Mouse (Mus musculus) limb, embryonic 13.5 days (tissue): Measurements from ENCODE around the gene Ambp. TPM values are rescaled to one million over a fixed set of nuclear protein-coding genes. Genes with fewer than 3 reads are reported as not detected.

ENCODE experiments used
- ATAC-seq: fragments of 200-750 bp; cut with Nextera tagmentation; 2 replicates; pipeline ENCODE4 v1.8.0; 2017; ENCODE audit warnings: low read depth, moderate number of reproducible peaks, moderate TSS enrichment; ENCODE audit not compliant: low FRiP score
- H3K27ac ChIP-seq: fragments of 300-500 bp; sonication (generic); 2 replicates; pipeline ENCODE4 v1.5.1; 2015; ENCODE audit warnings: inconsistent platforms, mild to moderate bottlenecking, moderate library complexity
- H3K27me3 ChIP-seq: fragments of 300-500 bp; sonication (generic); 2 replicates; pipeline ENCODE4 v1.6.1; 2015; ENCODE audit warnings: mild to moderate bottlenecking, inconsistent platforms
- H3K36me3 ChIP-seq: fragments of 300-500 bp; sonication (generic); 2 replicates; pipeline ENCODE4 v1.6.1; 2015; ENCODE audit warnings: inconsistent platforms, mild to moderate bottlenecking, moderate library complexity
- H3K4me1 ChIP-seq: fragments of 300-500 bp; sonication (generic); 2 replicates; pipeline ENCODE4 v1.6.1; 2015; ENCODE audit warnings: inconsistent platforms
- H3K4me2 ChIP-seq: fragments of 300-500 bp; sonication (generic); replicated peaks from 2 replicates; pipeline ENCODE4 v1.6.1; 2015; ENCODE audit warnings: inconsistent platforms, mild to moderate bottlenecking, moderate library complexity
- H3K4me3 ChIP-seq: fragments of 300-500 bp; sonication (generic); 2 replicates; pipeline ENCODE4 v1.5.1; 2015; ENCODE audit warnings: moderate library complexity, mild to moderate bottlenecking, inconsistent platforms
- H3K9ac ChIP-seq: fragments of 300-500 bp; sonication (generic); 2 replicates; pipeline ENCODE4 v1.6.1; 2015; ENCODE audit warnings: mild to moderate bottlenecking, inconsistent platforms
- H3K9me3 ChIP-seq: fragments of 300-500 bp; sonication (generic); 2 replicates; pipeline ENCODE4 v1.6.1; 2016; ENCODE audit warnings: inconsistent platforms
- WGBS: fragments of 180-500 bp; shearing (Covaris S2); methylation state at CpG from one replicate; pipeline ENCODE4 v1.1.7; 2015; 5-methylcytosine and 5-hydroxymethylcytosine counted together
- polyA plus RNA-seq: library from polyadenylated mRNA; unstranded; fragments of >200 nt; fragmentation: Nextera tagmentation; extraction: Ambion mirVana; gene quantifications from 2 replicates; pipeline ENCODE4 v1.2.1, GENCODE M21; 2015

Ambp gene
- polyA plus RNA-seq, 1 experiment from 2014 or later = 0.56 TPM

DNA sequence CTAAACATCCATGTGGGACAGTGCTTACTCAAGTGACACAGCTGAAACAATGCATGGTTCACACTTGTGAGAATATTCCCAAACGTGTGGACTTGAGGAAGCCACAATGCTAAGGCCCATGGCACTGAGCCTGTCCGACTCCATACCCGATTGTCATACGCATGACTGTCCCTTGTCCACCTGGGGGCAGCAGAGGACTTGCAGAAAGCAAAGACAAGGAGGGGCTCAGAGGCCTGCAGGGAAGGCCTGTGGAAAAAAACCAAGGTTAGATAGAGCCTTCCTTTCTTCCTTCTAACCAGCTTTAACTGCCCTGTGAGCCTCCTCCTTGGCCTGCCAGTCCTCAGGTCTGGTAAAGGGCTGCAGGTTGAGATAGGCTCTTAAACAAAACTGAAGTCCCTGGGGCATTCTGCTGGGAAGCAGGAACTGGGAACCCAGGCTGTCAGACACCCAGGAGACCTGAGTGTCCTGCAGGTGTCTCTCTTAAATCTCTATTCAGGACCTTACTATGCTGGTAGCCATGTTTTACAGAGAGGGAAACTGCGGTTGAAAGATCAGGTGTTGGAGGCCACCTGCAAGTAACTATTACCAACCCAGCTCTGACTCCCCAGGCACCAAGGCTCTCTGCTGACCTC lies 4.5 kb upstream of the Ambp start:
- H3K4me1 ChIP-seq = peaks cover 7% of the 10 kb centered on the region
- H3K9me3 ChIP-seq = no peaks in the 10 kb centered on the region
- no peak overlapping the region for H3K4me3 ChIP-seq
- H3K4me2 ChIP-seq = no peak overlapping the region
- peak; percentile 86 for ATAC-seq
- 15% methylated on average over 5 of the region's 5 CpGs for WGBS
- H3K36me3 ChIP-seq = no peaks in the 10 kb centered on the region
- H3K27ac ChIP-seq = no peak overlapping the region
- peak overlapping the region; percentile 14; the same call in 1 of the 2 replicates for H3K9ac ChIP-seq
- H3K27me3 ChIP-seq = no peaks in the 10 kb centered on the region

DNA sequence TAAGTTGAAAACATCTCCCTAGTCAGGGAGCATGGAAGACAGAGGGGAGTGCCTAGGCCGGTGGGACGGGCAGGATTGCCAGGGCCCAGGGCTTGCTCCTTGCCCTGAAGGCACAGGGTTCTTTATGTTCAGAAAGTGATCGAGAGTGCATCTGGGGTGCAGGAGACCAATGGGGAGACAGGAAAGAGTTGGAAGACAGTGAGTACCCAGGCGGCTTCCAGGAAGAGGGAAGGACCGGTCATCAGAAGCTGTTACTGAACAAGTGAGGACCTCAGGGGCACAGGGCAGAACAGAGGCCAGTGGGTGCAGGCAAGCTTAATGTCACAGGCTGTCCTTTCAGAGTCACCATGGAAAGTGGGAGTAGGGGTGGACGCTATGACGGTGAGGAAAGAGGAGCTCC lies 3.6 kb upstream of the Ambp start:
- Histone ChIP-seq H3K4me1 (peaks cover 7% of the 10 kb centered on the region), H3K27me3 (no peaks in the 10 kb centered on the region), H3K9me3 (no peaks in the 10 kb centered on the region), H3K36me3 (no peaks in the 10 kb centered on the region), H3K4me2 (no peak overlapping the region), H3K4me3 (no peak overlapping the region), H3K27ac (no peak overlapping the region), H3K9ac (no peak overlapping the region)
- ATAC-seq = no peak
- WGBS = 88% methylated on average over 7 of the region's 7 CpGs

DNA sequence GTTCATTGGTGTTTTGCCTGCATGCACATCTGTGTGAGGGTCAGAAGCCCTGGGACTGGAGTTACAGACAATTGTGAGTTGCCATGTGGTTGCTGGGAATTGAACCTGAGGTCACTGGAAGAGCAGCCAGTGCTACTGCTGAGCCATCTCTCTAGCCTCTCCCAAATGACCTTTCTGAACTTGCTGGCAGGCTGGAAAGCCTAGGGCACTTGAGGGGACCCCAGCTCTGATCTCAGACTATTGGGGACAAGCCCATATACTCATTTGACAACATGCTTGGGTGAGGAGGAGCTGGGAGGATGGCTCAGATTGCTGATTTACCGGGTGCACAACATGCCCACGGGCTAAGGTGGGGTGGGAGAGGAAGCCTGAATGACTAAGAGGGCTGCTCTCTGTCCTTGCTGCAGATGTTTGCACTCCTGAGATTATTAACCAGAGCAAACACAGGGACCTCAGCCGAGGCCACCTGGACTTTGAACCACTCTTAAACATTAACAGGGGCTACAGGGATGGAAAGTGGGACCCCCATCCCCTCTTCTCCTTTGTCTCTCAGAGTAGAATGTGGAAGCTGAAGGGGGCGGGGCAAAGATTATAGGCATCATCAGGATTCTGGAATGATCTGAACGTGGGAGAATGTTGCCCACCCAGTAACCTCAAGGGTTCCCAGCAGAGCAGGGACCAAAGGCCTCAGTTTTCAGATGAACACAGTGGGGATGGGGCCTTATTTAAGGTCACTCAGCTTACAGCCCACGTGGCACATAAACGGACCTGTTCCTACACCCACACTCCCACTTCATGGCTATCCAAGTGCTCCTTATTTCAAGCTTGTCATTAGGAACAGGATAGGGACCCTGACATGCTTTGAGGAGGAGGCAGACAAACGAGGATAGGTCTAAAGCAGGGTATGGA lies 2.4 kb upstream of the Ambp start:
- no peak overlapping the region for H3K4me2 ChIP-seq
- H3K4me1 ChIP-seq = peaks cover 7% of the 10 kb centered on the region
- no peak overlapping the region for H3K27ac ChIP-seq
- ATAC-seq = no peak
- no peak overlapping the region for H3K4me3 ChIP-seq
- no peaks in the 10 kb centered on the region for H3K27me3 ChIP-seq
- 68% methylated on average over 8 of the region's 8 CpGs for WGBS
- H3K9ac ChIP-seq = no peak overlapping the region
- H3K9me3 ChIP-seq = no peaks in the 10 kb centered on the region
- H3K36me3 ChIP-seq = no peaks in the 10 kb centered on the region

DNA sequence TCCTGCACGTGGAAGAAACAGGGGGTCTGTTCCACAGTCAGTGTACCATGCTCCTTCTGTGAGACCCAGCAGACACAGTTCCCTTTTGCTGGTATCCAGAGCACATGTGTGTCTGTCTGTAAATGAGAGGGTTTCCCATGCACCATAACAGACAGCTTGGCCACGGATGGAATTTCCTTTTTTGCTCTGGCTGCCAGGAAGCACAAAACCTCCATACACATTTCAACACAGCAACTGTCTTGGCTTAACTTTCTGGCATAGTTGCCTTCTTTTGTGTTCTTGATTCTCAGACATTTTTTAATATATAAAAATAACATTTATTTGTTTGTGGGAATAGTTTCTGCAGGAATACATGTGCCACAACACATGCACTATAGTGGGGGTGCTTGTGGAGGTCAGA lies 997 bp upstream of the Ambp start:
- Histone ChIP-seq H3K4me1 (peaks cover 7% of the 10 kb centered on the region), H3K4me3 (no peak overlapping the region), H3K27me3 (no peaks in the 10 kb centered on the region), H3K9ac (no peak overlapping the region), H3K4me2 (no peak overlapping the region), H3K27ac (no peak overlapping the region), H3K36me3 (no peaks in the 10 kb centered on the region), H3K9me3 (no peaks in the 10 kb centered on the region)
- no peak for ATAC-seq
- 45% methylated on average over 2 of the region's 2 CpGs for WGBS

DNA sequence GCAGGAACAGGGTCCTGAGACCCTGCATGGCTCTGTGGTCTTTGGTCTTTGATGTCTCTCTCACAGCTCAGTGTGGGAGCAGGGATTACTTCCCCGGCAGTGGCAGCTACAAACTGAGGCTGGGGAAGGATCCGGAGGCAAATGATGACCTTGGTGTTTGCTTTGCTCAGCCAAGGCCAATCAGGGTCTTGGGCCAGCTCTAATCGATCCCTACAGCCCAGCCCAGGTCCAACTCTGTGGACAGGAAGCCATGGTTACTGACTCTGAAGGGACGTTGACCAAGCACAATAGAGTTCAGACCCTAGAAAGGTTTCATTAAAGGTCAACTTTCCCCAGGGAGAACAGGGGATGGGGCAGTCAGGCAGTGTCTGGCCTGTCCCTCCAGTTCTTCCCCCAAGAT lies 571 bp downstream of the Ambp start:
- WGBS = 58% methylated on average over 4 of the region's 4 CpGs
- Histone ChIP-seq H3K27me3 (no peaks in the 10 kb centered on the region), H3K4me3 (no peak overlapping the region), H3K9me3 (no peaks in the 10 kb centered on the region), H3K9ac (no peak overlapping the region), H3K4me1 (0 out of 2 replicates have a peak, but pooled peaks cover 2% of the 10 kb centered on the region), H3K27ac (no peak overlapping the region), H3K4me2 (no peak overlapping the region), H3K36me3 (no peaks in the 10 kb centered on the region)
- ATAC-seq = no peak

DNA sequence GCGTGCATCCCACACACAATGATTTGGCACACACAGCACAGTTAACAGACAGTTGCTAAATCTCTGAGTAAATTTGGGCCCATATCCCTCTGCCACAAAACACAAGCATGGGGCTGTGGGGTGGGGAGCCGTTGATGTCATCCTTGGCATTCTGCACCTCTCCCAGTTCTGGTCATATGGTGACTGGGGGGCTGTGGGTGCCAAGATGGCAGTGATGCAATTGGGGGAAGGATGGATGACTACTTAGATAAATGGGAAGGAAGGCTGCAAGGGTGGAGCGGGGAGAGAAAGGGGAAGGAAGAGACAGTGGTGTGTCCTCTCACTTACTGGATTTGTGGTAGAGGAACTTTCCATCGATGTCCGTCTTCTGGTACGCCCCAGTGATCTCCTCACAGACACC lies 3.5 kb downstream of the Ambp start:
- H3K4me1 ChIP-seq = 0 out of 2 replicates have a peak, but pooled peaks cover 2% of the 10 kb centered on the region
- H3K4me3 ChIP-seq = no peak overlapping the region
- H3K27me3 ChIP-seq = no peaks in the 10 kb centered on the region
- H3K36me3 ChIP-seq = no peaks in the 10 kb centered on the region
- H3K27ac ChIP-seq = no peak overlapping the region
- no peak overlapping the region for H3K9ac ChIP-seq
- no peak overlapping the region for H3K4me2 ChIP-seq
- peaks cover 4% of the 10 kb centered on the region for H3K9me3 ChIP-seq
- ATAC-seq = no peak
- 93% methylated on average over 6 of the region's 6 CpGs for WGBS

DNA sequence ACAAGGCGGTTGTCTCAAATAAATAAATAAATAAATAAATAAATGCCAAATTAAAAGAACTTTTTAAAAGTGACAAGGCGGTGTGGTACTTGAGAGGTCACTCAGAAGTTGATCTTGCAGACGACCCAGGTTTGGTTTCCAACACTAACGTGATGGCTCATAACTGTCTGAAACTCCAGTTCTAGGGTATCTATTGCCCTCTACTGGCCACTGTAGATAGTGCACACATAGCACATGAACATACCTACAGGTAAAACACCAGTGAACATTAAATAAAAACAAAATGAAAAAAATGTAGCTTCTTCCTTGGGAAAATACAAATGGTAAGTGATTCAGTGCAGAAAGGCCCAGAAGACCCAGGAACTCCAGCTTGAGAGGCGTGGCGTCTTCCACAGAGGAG lies 7.3 kb downstream of the Ambp start:
- H3K4me2 ChIP-seq = no peak overlapping the region
- ATAC-seq = no peak
- no peak overlapping the region for H3K4me3 ChIP-seq
- no peaks in the 10 kb centered on the region for H3K36me3 ChIP-seq
- H3K4me1 ChIP-seq = no peaks in the 10 kb centered on the region
- no peak overlapping the region for H3K9ac ChIP-seq
- WGBS = 93% methylated on average over 6 of the region's 6 CpGs
- H3K9me3 ChIP-seq = peaks cover 4% of the 10 kb centered on the region
- no peak overlapping the region for H3K27ac ChIP-seq
- no peaks in the 10 kb centered on the region for H3K27me3 ChIP-seq

DNA sequence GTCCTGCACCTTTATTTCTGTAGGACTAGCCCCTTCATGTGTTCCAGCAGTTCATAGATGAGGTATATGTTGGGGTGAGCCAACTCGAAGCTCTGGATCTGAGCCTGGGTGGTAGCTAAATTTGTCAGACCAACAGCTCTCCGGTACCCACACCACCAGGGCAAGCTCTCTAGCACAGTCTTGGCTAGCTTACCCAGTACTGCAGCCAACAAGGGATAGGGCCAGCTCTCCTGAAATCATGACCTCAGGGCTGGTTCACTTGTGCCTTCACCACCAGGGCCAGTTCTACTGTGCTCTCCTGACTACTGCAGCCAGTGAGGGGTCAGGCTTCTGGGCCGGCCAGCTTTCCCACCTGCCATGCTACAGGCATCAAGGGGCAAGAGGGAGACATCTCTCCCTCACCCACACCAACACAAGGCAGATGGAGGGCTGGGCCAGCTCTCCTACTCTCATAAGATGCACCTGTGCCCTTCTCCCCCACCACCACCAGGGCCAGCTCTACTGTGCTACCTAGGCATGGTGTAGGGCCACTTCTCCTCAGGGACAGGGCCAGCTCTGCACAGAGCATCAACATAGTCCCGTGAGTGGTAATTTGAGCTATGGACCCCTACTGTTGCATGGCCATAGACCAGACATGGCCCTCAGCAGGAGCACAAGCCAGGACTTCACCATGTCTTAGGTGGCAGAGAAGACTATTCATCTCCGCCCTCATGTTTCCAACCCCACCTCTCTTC lies 24.5 kb downstream of the Ambp start:
- WGBS = 83% methylated on average over 5 of the region's 5 CpGs
- H3K4me3 ChIP-seq = no peak overlapping the region
- no peak overlapping the region for H3K27ac ChIP-seq
- peaks cover 84% of the 10 kb centered on the region for H3K36me3 ChIP-seq
- ATAC-seq = no peak
- no peaks in the 10 kb centered on the region for H3K27me3 ChIP-seq
- H3K4me1 ChIP-seq = no peaks in the 10 kb centered on the region
- H3K9ac ChIP-seq = no peak overlapping the region
- H3K4me2 ChIP-seq = no peak overlapping the region
- no peaks in the 10 kb centered on the region for H3K9me3 ChIP-seq

DNA sequence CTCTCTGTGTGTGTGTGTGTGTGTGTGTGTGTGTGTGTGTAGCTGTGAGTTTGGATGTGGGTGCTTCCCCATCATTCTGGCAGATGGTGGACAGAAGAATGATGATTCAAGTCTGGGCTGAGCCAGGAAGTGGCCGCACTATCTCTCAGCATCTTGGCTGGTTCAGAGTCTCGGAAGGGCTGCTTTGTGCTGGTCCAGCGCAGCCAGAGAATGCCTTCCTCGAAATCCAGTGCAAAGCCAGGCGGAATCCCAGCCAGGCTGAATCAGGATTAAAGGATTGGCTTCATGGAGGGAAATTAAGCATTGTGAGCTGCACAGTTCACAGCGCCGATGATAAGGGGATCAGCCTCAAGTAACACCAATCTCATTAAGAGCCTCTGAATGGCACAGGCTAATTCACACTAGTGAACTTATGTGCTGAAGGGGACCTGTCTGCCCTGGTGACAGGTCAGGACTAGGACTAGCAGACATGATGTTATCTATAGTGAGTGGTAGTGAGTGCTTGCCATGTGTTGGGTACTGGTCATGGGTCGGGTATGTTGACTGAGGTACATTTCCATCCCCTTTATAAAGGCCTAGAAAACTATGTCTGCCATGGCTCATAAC lies 29.6 kb downstream of the Ambp start:
- H3K27me3 ChIP-seq = no peaks in the 10 kb centered on the region
- ATAC-seq = no peak
- no peaks in the 10 kb centered on the region for H3K9me3 ChIP-seq
- no peak overlapping the region for H3K27ac ChIP-seq
- no peaks in the 10 kb centered on the region for H3K4me1 ChIP-seq
- peaks cover 85% of the 10 kb centered on the region for H3K36me3 ChIP-seq
- no peak overlapping the region for H3K9ac ChIP-seq
- no peak overlapping the region for H3K4me2 ChIP-seq
- no peak overlapping the region for H3K4me3 ChIP-seq
- 88% methylated on average over 8 of the region's 8 CpGs for WGBS

DNA sequence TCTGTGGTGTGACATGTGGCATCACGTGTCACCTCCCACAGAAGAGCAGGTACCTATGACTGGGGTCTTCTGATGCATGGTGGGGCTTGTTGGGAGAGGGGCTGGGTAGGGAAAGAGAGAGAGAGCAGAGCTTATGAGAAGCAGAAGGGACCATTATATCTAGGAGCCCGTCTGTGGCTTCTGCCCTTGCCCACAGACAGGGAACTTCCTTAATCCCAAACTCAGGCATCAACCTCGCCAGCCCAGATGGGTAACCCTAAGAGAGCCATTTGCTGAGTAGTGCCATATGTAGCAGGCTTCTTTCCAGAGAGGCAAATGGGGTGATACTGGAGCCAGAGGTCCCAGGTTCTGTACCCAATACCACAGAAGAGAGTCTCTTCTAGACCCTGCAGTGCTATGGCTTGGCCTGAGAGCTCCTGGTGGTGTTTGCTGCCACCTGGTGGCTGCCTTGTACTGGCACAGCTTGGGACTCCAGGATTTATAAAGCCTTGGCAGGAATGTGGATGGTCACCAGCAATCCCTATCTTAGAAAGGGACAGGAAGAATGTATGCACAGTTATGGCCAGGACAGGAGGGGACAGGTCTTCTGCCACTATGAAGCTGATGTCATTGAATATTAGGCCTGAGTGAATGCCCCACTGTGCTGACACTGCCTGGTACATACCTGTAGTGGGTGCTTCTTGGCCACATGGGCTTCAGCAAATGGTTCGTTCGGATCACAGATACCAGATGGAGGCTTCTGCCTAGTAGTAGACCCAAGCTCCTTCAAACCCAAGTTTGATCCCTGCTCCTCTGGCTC lies 35.8 kb downstream of the Ambp start:
- Histone ChIP-seq H3K4me2 (no peak overlapping the region), H3K36me3 (peaks cover 90% of the 10 kb centered on the region), H3K27ac (no peak overlapping the region), H3K9me3 (no peaks in the 10 kb centered on the region), H3K9ac (no peak overlapping the region), H3K4me1 (peaks cover 7% of the 10 kb centered on the region; the same call in 1 of the 2 replicates), H3K27me3 (no peaks in the 10 kb centered on the region), H3K4me3 (no peak overlapping the region)
- WGBS = 83% methylated on average over 5 of the region's 5 CpGs
- ATAC-seq = peak; percentile 69; the same call in 1 of the 2 replicates

DNA sequence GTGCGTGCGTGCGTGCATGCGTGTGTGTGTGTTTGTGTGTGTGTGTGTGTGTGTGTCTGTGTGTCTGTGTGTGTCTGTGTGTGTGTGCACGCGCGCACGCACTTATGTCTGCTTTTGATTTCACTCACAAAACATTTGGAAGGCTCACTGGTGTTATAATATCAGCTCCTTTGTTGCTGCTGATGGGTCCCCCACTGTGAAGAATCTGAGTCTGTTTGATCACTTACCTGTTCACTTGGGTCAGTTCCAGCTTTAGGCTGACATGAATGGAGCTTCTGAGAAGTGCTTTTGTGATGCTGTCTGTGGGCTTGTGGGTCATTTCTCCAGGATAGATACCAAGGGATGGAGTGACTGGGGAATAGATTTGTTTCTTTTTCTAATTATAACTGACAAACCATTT lies 48.9 kb downstream of the Ambp start:
- H3K9ac ChIP-seq = no peak overlapping the region
- 91% methylated on average over 8 of the region's 8 CpGs for WGBS
- H3K27ac ChIP-seq = no peak overlapping the region
- no peaks in the 10 kb centered on the region for H3K27me3 ChIP-seq
- H3K9me3 ChIP-seq = no peaks in the 10 kb centered on the region
- H3K4me3 ChIP-seq = no peak overlapping the region
- no peak overlapping the region for H3K4me2 ChIP-seq
- peaks cover 65% of the 10 kb centered on the region for H3K36me3 ChIP-seq
- peaks cover 5% of the 10 kb centered on the region for H3K4me1 ChIP-seq
- ATAC-seq = no peak
